Mouse (Mus musculus): ENCODE measurements around the gene Fgfr2.

GRCm38 (mm10) chr7:131909611-131910010 is 1213.5 kb downstream of the Fgfr2 start:
- no peak for TF ChIP-seq CTCF (conservative IDR thresholded peaks at IDR 0.05; ENCODE audit: insufficient read depth, insufficient read length, low read depth, low read length)
- TF ChIP-seq POLR2A (IDR thresholded peaks at IDR 0.05; ENCODE audit: low read depth, low read length) = no peak

Data from kidney, adult 2 months (tissue).